Mouse (Mus musculus) retina, embryonic 14.5 days (tissue): ENCODE measurements around the gene Cd47.

Experiments used
- DNase-seq: peaks from one replicate; pipeline ENCODE4 v3.0.0-alpha.2; 2015; ENCODE audit warnings: low spot score

Gene Cd47

GRCm38 (mm10) chr16:49914094-49914493 is 113.8 kb downstream of the Cd47 start:
- no peak for DNase-seq

DNA sequence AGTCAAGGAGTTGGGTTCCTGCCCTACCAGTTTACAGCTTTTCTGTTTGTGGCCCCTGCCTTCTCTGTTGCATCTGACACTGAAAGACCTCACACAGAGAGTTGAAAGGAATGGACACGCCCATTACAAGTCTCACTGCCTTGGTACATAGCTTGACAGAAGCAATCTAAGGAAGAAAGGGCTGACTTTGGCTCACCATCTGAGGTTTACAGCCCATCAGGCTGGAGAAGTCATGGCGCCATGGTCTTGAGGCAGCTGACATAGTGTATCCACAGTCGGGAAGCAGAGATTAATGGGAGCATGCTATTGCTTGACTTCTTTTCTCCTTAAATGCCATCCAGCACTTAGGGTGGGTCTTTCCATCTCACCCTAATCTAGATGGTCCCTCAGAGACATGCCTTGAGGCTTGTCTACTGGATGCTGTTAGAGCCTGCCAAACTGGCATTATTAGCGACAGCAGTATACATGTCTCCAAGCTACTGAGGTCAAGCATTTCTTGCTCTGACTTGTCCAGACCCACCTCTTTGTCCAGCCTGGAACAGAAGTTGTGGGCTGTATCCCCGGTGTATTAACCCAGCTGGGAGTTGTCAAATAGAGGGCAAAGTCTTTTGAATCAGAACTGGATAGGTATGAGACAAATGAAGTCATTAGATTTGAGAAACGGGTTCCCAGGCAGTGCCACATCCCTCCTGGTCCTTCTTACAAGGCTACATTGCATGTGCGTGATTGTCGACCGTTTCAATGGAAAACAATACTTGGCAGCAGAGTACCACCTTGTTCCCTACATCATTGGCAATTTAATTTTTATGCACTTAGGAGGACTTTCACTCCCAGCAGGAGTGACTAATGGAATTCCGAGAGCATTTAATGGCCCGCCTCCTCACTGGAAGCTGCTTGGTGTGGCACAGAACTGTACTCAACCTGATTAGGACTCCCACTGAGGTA is 115.5 kb downstream of the Cd47 start:
- no peak for DNase-seq

DNA sequence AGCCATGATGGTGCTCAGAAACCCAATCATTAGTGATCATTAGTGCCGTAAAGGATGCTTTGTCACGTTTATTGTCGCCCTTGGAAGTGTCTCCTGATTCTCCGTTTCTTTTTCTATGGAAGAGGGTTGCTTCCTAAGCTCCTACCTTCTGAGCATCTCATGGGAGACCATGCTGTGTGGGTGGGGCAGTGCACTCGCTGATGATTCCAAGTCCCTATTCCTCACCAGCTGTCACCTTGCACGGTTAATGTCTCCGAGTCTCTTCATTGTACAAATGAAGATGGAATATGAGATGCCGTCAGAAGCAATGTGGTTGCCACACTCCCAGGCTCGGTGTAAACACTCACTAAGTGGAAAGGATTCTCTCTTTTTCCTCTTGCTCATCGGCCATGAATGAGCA is 119.9 kb downstream of the Cd47 start:
- DNase-seq, result no peak

DNA sequence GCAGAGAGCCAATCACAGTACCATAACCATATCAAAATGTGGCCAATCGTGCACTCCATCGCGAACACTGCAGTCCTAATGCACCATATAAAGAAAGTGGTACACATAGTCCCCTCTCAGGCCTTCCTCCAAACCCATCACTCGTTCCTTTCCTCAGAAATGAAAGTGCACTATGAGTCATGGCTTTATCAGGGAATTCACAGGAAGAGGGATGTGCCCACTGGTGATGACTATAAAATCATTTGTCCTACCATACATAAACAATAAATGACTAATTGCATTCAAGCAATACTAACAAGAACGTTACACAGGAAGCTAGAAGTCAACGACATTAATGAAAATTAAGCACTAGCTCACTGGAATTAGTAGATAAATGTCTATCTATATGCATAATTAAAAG is 121.3 kb downstream of the Cd47 start:
- no peak for DNase-seq

DNA sequence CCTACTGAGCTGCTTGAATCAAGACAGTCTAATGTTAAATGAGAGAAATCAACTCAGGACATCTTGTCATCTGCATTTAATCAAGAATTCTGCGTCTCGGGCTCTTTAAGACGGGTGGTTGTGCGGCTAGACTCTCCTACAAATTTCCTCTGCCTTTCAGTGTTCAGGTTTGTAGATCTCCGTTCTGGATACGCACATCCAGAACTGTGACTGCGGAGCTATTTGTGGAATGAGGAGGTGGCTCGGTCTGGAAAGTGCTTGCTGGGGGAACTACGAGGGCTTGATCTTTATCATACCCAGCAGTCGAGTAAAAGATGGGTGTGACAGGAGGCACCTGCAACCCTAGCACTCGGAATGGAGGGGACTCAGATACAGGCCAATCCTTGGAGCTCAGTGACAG is 121.8 kb downstream of the Cd47 start:
- DNase-seq, result no peak

- DNase-seq, result no peak
Observed at GRCm38 (mm10) chr16:49923720-49924119, 123.4 kb downstream of the Cd47 start.

- no peak for DNase-seq
Observed at GRCm38 (mm10) chr16:49924941-49925340, 124.6 kb downstream of the Cd47 start.

GRCm38 (mm10) chr16:49933274-49933673 is 132.9 kb downstream of the Cd47 start:
- no peak for DNase-seq

DNA sequence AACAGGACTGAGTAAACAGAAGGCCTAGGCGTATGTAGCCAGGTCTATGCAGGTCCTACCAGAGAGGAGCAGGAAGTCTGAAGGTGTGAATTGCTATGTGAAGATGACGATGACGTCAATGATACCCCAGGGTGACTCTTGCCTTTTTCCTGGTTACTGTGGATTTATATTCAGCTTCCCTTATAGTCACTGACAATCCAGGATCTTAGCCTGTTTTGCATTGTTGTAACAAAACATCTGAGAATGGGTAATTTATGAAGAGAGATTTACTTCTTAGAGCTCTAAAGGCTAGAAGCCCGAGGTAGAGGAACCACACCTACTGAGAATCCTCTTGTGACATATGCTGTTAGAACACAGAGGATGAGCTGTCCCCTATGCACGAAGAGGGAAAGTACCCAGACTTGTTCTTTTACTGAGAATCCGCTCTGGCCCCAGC is 135.7 kb downstream of the Cd47 start:
- DNase-seq, result no peak

DNA sequence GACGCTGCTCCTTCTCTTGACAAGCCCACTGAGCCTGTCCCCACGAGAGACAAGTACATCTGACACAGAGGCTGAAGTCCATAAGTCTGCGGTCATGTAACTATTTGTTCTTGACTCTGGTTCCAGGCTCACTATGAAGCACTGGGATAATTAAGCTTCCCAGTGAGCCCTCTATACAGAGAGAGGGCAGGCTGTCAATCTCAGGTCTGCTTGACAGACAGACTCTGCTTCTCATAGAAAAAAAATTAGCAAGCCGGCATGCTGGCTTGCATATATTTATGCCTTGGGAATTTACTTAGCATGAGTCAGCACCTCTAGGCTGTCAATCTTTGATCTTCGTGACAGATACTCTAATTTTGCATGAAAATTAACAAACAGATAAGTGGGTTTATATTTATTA is 136.5 kb downstream of the Cd47 start:
- no peak for DNase-seq

DNA sequence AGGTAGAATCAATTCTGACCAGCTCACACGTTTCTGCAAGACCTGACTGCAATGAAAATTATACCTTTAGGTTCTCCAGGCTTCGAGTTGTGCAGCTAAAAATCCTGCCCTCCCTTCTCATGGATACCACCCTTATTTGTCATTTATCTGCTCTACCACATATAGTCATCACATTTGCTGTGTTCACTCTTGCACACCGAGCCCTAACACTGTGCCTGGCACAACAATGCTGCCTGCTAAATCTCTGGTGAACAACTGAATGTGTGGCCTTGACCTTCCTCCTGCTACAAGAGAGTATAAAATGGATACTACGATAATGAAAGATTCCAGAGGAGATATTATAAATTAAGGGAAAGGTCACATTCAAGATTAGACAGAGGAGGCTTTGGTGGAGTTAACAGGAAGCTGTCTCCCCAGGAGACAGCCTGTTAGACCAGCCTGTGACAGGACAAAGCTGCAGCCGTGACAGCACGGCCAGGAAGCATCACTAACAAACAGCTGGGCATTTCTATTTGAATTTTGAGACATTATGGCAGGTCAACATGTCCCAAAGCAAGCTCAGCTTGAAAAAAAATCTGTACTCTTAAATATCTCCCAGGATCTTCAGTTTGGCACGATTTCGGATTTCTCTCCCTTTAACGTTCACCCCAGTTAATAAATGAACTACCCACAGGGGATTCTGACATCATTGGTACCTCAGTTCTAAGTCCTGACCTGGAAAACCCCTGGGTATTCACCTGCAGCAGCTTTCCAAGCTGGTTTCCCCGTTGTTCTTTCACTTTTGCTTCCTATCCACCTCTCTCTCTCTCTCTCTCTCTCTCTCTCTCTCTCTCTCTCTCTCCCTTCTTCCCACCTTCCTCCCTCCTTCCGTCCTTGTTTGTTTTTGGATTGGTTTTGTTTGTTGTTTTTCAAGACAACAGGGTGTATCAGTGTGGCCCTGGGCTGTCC is 137.2 kb downstream of the Cd47 start:
- DNase-seq, result no peak

DNA sequence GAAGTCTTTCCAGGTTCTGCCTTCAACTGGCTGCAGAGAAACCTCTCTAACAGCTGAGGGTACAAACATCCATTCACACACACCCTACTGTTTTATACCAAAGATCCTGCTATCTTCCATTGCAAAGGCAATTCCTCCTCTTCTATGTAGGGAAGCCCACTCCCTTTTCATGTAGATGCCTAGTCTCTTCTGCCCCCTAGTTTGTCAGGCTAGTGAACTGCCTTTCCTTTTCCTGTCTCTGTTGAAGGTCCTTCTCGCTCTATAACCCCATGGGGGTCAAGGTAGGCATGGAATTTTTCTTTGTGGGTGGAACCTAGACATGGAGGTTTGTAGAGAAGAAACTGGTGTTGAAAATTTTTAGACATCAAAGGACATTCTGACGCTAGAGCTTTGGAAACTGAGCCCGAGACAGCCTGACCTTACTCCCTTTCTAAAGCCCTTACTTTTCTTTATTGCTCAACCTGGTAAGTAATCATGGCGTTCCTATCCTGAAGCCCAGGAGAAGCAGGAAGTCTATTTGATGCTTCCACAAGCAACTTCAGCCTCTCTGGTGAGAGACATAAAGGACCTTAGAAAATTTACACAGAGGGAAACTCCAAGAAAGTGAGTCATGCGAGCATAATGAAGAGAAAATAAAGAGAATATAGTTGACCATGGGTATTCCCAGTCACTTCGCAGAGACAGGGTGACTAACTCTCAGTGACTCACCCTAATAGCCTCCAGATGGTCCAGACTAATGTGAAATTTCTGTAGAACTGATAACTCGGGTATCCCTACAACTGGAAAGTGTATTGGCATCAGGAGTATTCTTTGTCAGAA is 138.4 kb downstream of the Cd47 start:
- no peak for DNase-seq

GRCm38 (mm10) chr16:49939376-49939775 is 139.0 kb downstream of the Cd47 start:
- no peak for DNase-seq

- DNase-seq, result no peak
Observed at GRCm38 (mm10) chr16:49940473-49940872, 140.1 kb downstream of the Cd47 start.

DNA sequence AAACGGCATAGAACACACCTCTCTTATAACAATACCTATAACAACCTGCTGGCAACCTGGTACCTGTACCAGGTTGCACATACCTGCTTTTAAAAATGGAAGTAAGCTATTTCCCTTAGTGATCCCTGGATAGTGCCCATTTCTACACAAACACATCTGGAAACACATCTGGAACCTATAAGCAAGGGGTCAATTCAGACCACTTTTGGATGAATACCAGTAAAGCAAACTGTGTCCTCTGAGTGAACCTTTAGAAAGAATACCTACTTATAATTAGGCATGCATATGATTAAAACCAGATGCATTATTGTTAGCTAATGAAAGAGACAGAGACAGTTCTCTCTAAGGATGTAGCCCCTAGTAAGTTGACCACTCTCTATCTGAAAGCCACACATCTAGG is 140.7 kb downstream of the Cd47 start:
- DNase-seq, result no peak

GRCm38 (mm10) chr16:49943726-49944125 is 143.4 kb downstream of the Cd47 start:
- no peak for DNase-seq

DNA sequence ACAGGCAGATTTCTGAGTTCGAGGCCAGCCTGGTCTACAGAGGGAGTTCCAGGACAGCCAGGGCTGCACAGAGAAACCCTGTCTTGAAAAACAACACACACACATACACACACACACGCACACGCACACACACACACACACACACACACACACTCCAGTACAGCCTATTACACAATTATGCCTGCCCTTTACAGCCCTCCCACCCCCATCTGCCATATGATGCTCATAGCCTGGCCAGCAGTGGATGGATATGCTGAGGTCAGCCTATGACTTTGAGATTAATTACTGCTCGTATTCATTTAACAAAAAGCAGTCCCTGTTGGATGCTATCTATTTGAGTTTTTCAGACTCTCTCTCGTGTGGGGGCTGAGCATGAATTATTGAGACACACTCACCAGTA is 144.8 kb downstream of the Cd47 start:
- DNase-seq, result no peak

- no peak for DNase-seq
Observed at GRCm38 (mm10) chr16:49947049-49947448, 146.7 kb downstream of the Cd47 start.

DNA sequence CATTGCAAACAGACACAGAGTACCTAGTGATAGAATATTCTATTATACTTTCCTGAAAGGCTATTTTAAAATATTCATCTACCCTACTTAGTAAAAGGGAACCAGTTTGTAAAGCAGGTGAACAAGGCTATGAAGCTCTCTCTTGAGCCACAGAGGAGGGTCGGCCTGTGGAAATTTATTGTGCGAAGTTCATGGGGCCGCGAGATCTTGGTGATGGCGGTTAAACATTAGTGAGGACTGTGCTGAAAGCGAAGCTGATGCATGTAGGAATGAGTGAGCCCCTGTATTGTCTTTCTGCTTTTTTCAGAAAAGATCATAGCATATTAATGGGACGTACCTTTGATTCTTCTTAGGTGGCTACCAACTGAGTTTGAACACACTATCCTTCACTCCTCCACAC is 147.3 kb downstream of the Cd47 start:
- DNase-seq, result no peak

DNA sequence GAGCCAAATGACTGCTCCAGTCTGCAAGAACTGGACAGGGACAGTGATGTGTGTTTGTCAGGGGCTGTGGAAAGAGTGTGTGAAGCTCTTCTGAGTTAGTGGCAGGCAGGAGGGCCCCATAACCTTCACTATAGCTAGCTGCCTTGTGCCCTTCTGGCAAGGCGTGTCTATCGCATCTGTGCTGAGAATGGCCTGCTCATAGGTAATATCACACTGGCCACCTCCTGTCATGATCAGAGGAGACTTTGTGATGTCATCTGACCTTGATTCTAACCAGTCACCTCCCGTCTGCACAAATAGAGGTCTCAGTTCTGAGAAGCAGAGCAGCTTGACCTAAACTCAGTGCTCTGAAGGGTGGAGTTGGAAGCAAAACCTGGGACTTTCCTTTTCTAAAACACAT is 148.0 kb downstream of the Cd47 start:
- no peak for DNase-seq

GRCm38 (mm10) chr16:49949261-49949660 is 148.9 kb downstream of the Cd47 start:
- DNase-seq, result no peak

DNA sequence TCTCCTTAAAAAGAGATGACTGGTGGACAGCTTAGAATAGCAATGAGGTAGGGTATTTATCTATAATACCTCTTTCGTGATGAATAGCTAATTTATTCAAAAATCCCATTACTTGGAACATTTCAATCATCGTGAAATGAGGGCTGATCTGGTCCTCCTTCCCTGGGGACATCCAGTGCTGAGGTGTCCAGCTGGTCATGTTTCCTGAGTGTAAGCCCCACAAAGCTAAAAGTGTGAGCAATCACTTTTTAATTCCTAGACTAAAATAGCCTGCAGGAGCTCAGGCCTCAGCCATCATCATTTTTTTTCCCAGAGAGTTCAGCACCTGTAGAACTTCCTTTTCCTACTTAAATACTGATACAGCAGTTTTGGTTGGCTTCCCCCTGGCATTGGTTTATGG is 150.0 kb downstream of the Cd47 start:
- no peak for DNase-seq
